Mouse (Mus musculus) midbrain, embryonic 12.5 days (tissue): ENCODE results near the gene Rabgap1. TPM values are rescaled to one million over a fixed set of nuclear protein-coding genes. Genes with fewer than 3 reads are reported as not detected.

Experiments
- ATAC-seq: fragments of 200-750 bp; cut with Nextera tagmentation; 2 replicates; pipeline ENCODE4 v1.8.0; 2017; ENCODE audit warnings: low read depth, moderate TSS enrichment, moderate library complexity; ENCODE audit not compliant: low FRiP score
- H3K27ac ChIP-seq: fragments of 300-500 bp; sonication (generic); replicated peaks from 2 replicates; pipeline ENCODE4 v1.5.1; 2016; ENCODE audit warnings: mild to moderate bottlenecking
- H3K27me3 ChIP-seq: fragments of 300-500 bp; sonication (generic); 2 replicates; pipeline ENCODE4 v1.6.1; 2016; ENCODE audit warnings: mild to moderate bottlenecking
- H3K36me3 ChIP-seq: fragments of 300-500 bp; sonication (generic); 2 replicates; pipeline ENCODE4 v1.6.1; 2016
- H3K4me1 ChIP-seq: fragments of 300-500 bp; sonication (generic); 2 replicates; pipeline ENCODE4 v1.6.1; 2016
- H3K4me2 ChIP-seq: fragments of 300-500 bp; sonication (generic); replicated peaks from 2 replicates; pipeline ENCODE4 v1.6.1; 2016; ENCODE audit warnings: mild to moderate bottlenecking, moderate library complexity
- H3K4me3 ChIP-seq: fragments of 300-500 bp; sonication (generic); 2 replicates; pipeline ENCODE4 v1.5.1; 2016; ENCODE audit warnings: mild to moderate bottlenecking
- H3K9ac ChIP-seq: fragments of 300-500 bp; sonication (generic); replicated peaks from 2 replicates; pipeline ENCODE4 v1.6.1; 2016; ENCODE audit warnings: mild to moderate bottlenecking, moderate library complexity
- H3K9me3 ChIP-seq: fragments of 300-500 bp; sonication (generic); 2 replicates; pipeline ENCODE4 v1.6.1; 2016; ENCODE audit warnings: mild to moderate bottlenecking
- WGBS: fragments of 180-500 bp; shearing (Covaris S2); methylation state at CpG from one replicate; pipeline ENCODE4 v1.1.7; 2016; 5-methylcytosine and 5-hydroxymethylcytosine counted together
- polyA plus RNA-seq: library from polyadenylated mRNA; unstranded; fragments of >200 nt; fragmentation: Nextera tagmentation; extraction: Ambion mirVana; gene quantifications from 2 replicates; pipeline ENCODE4 v1.2.1, GENCODE M21; 2016

Gene Rabgap1
- polyA plus RNA-seq, 1 experiment from 2014 or later = 70.5 TPM

GRCm38 (mm10) chr2:37572141-37572540 is 129.1 kb downstream of the Rabgap1 start:
- ATAC-seq = no peak
- Histone ChIP-seq H3K4me1 (no peaks in the 10 kb centered on the region), H3K9ac (no peak overlapping the region), H3K9me3 (no peaks in the 10 kb centered on the region), H3K4me3 (no peak overlapping the region), H3K27me3 (no peaks in the 10 kb centered on the region), H3K4me2 (no peak overlapping the region), H3K27ac (no peak overlapping the region), H3K36me3 (peaks cover 29% of the 10 kb centered on the region)
- 98% methylated on average over 2 of the region's 2 CpGs for WGBS

- H3K4me2 ChIP-seq = no peak overlapping the region
- H3K4me1 ChIP-seq = no peaks in the 10 kb centered on the region
- no peak for ATAC-seq
- no peak overlapping the region for H3K9ac ChIP-seq
- no peaks in the 10 kb centered on the region for H3K27me3 ChIP-seq
- H3K27ac ChIP-seq = no peak overlapping the region
- no peaks in the 10 kb centered on the region for H3K9me3 ChIP-seq
- no peak overlapping the region for H3K4me3 ChIP-seq
- peaks cover 9% of the 10 kb centered on the region for H3K36me3 ChIP-seq
- 88% methylated on average over 1 of the region's 1 CpGs for WGBS
Observed at GRCm38 (mm10) chr2:37576661-37577060, 133.6 kb downstream of the Rabgap1 start.

- H3K27ac ChIP-seq = no peak overlapping the region
- H3K4me2 ChIP-seq = no peak overlapping the region
- H3K4me1 ChIP-seq = no peaks in the 10 kb centered on the region
- peaks cover 9% of the 10 kb centered on the region for H3K36me3 ChIP-seq
- H3K4me3 ChIP-seq = no peak overlapping the region
- H3K27me3 ChIP-seq = no peaks in the 10 kb centered on the region
- H3K9me3 ChIP-seq = no peaks in the 10 kb centered on the region
- no peak overlapping the region for H3K9ac ChIP-seq
- WGBS = 97% methylated on average over 2 of the region's 2 CpGs
- ATAC-seq = no peak
Observed at GRCm38 (mm10) chr2:37578185-37578584, 135.1 kb downstream of the Rabgap1 start.

- no peak overlapping the region for H3K9ac ChIP-seq
- peaks cover 17% of the 10 kb centered on the region for H3K36me3 ChIP-seq
- no peak overlapping the region for H3K27ac ChIP-seq
- no peaks in the 10 kb centered on the region for H3K4me1 ChIP-seq
- no peak for ATAC-seq
- H3K27me3 ChIP-seq = no peaks in the 10 kb centered on the region
- H3K4me3 ChIP-seq = no peak overlapping the region
- no peak overlapping the region for H3K4me2 ChIP-seq
- no peaks in the 10 kb centered on the region for H3K9me3 ChIP-seq
Observed at GRCm38 (mm10) chr2:37587919-37588318, 144.8 kb downstream of the Rabgap1 start.

Other genes with a start within 250 kb of the Rabgap1 start
- not detected in 2 replicates for gene Olfr366, start 231.7 kb upstream of the Rabgap1 start, polyA plus RNA-seq
- gene Olfr368, start 116.8 kb upstream of the Rabgap1 start, polyA plus RNA-seq = not detected in 2 replicates
- 76.7 and 78.1 TPM in 2 replicates for gene Pdcl, start 83.9 kb upstream of the Rabgap1 start, polyA plus RNA-seq
- 33.4 and 39.7 TPM in 2 replicates for gene Rc3h2, start 20.4 kb upstream of the Rabgap1 start, polyA plus RNA-seq
- 13.6 and 14.0 TPM in 2 replicates for gene Zbtb26, start 144 bp upstream of the Rabgap1 start, polyA plus RNA-seq
- 11.9 and 12.4 TPM in 2 replicates for gene Zbtb6, start 108 bp upstream of the Rabgap1 start, polyA plus RNA-seq
- 6.1 and 6.2 TPM in 2 replicates for gene Gpr21, start 73.1 kb downstream of the Rabgap1 start, polyA plus RNA-seq